Mouse (Mus musculus) B cell, adult 2 months (primary cell): Measurements from ENCODE around the gene Gm17728.
"Not testable (repeated sequence)": the region's sequence is repeated elsewhere in the genome, so short reads cannot be mapped to it uniquely, and the experiment has no call there.

Experiments used
- DNase-seq, 2 experiments: peaks; one replicate each; pipeline ENCODE4 v3.0.0; 2022

Gene Gm17728

DNA sequence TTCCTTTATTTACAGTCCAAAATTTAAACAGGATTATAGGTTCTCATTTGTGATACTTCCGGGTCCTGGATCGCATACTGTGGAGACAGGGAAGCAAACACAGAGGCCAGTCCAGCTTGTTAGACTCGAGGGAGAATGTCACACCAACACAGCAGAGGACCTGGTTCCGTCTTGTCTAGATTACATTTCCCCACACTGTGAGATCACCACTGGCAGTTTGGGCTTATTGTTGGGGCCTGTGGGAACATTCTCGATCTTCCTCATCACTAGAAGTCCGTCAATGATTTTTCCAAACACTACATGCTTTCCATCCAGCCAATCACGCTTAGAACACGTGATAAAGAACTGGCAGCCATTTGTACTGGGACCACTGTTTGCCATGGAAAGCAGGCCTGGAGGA lies at the start of gene Gm17728:
TSS of gene Gm17728 (plus strand) at position 301 of the 400 bp plus-strand sequence.
- not testable (repeated sequence) for DNase-seq

DNA sequence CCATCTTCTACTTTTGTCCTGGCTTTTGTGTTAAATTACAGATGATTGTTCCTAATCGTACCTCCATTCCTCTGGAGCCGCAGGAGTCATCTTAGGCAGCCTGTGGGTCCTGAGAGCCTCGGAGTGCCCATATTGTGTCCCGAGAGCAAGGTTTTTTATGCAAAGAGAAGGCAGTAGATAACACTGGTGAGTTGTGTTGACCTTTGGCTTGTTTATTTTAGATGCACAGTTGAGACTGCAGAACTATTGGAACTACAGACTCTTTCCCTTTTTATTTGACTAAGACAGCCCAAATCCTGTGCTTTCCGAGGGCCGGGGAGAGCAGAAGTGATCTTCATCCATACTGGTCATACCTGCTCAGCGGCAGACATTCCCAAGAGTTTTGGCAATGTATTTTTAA lies 24.4 kb upstream of the Gm17728 start:
- no peak for DNase-seq

DNA sequence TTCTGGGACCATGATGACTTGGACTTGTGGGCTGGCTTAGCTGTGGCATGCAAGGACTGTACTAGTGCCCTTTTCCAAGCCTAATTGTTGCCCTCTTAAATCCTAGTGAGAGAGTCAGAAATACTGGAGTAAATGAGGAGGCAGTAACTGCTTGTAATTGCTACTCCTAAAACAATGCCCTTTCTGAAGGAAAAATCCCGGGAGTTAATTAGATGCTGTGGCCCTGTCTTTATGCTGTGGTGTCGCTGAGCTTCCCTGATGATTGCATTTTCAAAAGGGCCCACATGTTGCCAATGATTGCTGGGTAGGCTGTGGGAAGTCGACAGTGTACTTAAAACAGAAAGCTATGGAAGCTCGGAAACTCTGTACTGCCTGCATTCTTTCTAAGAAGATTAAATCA lies 23.3 kb upstream of the Gm17728 start:
- DNase-seq: no peak

DNA sequence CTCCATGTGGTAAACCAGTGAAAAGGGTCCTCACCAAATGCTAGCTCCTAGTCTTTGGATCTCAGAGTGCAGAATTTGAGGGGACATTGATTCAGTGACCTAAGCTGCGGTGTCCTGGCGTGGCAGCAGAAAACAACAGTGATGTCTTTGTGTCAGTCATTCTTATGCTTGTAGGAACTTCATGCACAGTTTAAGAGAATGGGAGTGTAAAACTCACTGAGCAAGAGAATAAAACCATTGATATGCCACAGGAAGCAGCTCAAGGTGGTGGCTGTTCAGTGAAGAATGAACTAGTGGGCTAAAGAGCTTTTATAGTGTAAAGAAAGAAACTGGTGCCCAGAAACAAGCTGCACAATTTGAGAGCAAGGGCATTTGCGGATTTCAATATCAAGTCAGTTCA lies 17.9 kb upstream of the Gm17728 start:
- no peak for DNase-seq

- no peak for DNase-seq
Observed at GRCm38 (mm10) chr17:9407640-9408039, 14.2 kb upstream of the Gm17728 start.

DNA sequence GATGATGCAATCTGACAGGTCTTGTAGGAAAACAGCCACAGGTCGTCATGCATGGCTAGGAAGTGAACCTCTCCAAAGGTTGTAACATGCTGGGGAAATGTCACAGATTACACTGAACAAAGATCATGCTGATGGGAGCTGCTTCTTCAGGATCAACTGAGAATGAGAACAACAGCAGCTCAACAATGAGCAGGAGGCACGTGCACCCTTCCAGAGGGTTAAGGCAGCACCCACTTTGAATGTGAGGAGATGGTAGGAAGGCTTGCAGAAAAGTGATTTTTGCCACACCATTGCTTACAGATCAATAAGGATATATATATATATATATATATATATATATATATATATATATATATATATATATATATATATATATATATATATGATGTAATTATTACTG lies 2.8 kb upstream of the Gm17728 start:
- DNase-seq: no peak

- DNase-seq: no peak
Observed at GRCm38 (mm10) chr17:9428374-9428994, 6.6 kb downstream of the Gm17728 start.

DNA sequence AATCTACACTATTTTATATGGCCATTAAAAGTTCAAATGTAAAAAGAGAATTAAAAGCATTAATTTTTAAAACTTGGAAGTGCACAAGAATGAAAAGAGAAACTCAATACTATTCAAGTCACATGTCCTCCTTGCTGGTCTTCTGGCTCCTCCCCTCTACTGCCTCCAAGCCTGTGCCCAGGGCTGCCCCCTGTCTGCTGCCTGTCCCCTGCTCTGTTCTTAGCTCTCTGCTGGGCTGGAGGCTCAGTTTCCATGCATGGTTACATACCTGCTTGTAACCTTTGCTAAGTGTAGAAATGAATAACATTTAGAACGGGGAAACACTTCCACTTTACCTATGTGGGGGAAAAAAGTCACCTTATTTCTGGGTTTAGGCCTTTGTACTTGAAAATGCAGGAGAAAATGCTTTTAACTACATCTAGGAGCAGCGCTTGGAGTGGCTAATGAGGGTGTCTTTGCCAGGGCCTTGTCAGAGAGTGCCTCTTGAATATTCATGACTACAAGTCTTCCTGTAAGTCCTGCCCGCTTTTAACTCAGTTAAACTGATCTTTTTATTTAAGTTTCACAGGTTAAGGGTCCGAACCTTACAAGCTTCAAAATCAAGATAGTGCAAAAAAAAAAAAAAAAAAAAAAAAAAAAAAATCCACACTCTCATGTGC lies 18.3 kb downstream of the Gm17728 start:
- DNase-seq: no peak

DNA sequence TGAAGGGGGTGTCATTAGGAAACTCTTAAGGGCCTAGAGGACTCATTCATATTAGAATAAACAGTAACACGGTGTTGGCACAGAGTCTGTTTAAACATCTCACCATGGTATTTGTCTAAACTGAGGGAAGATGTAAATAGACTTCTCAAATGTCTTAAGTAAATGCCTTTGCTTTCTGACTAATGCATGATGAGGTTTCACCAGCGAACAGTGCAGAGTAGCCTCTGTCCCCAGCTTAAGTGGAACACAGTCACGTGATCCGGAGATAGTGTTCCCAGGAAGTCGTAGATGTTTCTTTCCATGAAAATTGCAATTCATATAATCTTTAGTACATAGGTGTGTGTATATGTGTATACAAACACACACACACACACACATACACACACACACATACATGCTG lies 34.5 kb downstream of the Gm17728 start:
- no peak for DNase-seq

GRCm38 (mm10) chr17:9460904-9461303 lies 39.0 kb downstream of the Gm17728 start:
- no peak for DNase-seq
